Mouse (Mus musculus): ENCODE results near the gene 2310039H08Rik. TPM values are rescaled to one million over a fixed set of nuclear protein-coding genes. Genes with fewer than 3 reads are reported as not detected.

2310039H08Rik gene
- 18.1 TPM for total RNA-seq (2023)

GRCm38 (mm10) chr17:46772404-46773277 is at the start of gene 2310039H08Rik:
2310039H08Rik (plus strand) TSS chr17:46772635.

GRCm38 (mm10) chr17:46728904-46729318 is 43.5 kb upstream of the 2310039H08Rik start, which contains the start of gene Gnmt:
Gnmt (minus strand) TSS chr17:46729168.

GRCm38 (mm10) chr17:46751794-46752556 is 20.5 kb upstream of the 2310039H08Rik start, which contains the start of gene Cnpy3:
Cnpy3 (minus strand) TSS chr17:46752214.

GRCm38 (mm10) chr17:46763544-46763943 is 8.9 kb upstream of the 2310039H08Rik start, which contains the start of gene Ptcra:
Ptcra (minus strand) TSS chr17:46763712.

GRCm38 (mm10) chr17:46782341-46783221 is 10.1 kb downstream of the 2310039H08Rik start, which contains the start of gene Rpl7l1:
Rpl7l1 (minus strand) TSS chr17:46782672.

Other genes with a start within 250 kb of the 2310039H08Rik start
- gene Cul9, start 226.2 kb upstream of the 2310039H08Rik start, total RNA-seq (2023): 13.4 TPM
- 62.6 TPM for gene Srf, start 216.5 kb upstream of the 2310039H08Rik start, total RNA-seq (2023)
- gene Ptk7, start 143.1 kb upstream of the 2310039H08Rik start, total RNA-seq (2023): not detected
- 16.8 TPM for gene Klc4, start 126.6 kb upstream of the 2310039H08Rik start, total RNA-seq (2023)
- 29.7 TPM for gene Mrpl2, start 126.4 kb upstream of the 2310039H08Rik start, total RNA-seq (2023)
- 5.2 TPM for gene Cul7, start 122.3 kb upstream of the 2310039H08Rik start, total RNA-seq (2023)
- 28.7 TPM for gene Rrp36, start 98.3 kb upstream of the 2310039H08Rik start, total RNA-seq (2023)
- 45.7 TPM for gene Mea1, start 93.8 kb upstream of the 2310039H08Rik start, total RNA-seq (2023)
- gene Klhdc3, start 91.7 kb upstream of the 2310039H08Rik start, total RNA-seq (2023): 40.5 TPM
- 39.6 TPM for gene Ppp2r5d, start 67.5 kb upstream of the 2310039H08Rik start, total RNA-seq (2023)
- 29.7 TPM for gene Pex6, start 61.2 kb upstream of the 2310039H08Rik start, total RNA-seq (2023)
- gene Gnmt, start 43.5 kb upstream of the 2310039H08Rik start, total RNA-seq (2023): 0.94 TPM
- 57.5 TPM for gene Cnpy3, start 20.4 kb upstream of the 2310039H08Rik start, total RNA-seq (2023)
- not detected for gene Ptcra, start 8.9 kb upstream of the 2310039H08Rik start, total RNA-seq (2023)
- gene Rpl7l1, start 10.0 kb downstream of the 2310039H08Rik start, total RNA-seq (2023): 60.5 TPM
- gene Bicral, start 85.8 kb downstream of the 2310039H08Rik start, total RNA-seq (2023): 55.5 TPM
- gene Tbcc, start 118.0 kb downstream of the 2310039H08Rik start, total RNA-seq (2023): 12.5 TPM
- gene Prph2, start 137.8 kb downstream of the 2310039H08Rik start, total RNA-seq (2023): not detected
- 110 TPM for gene Ubr2, start 237.9 kb downstream of the 2310039H08Rik start, total RNA-seq (2023)